Comparison of ENCODE assay signal across 28 mouse cellular contexts in genomic region chr9:34918976-34919375, GRCm38 (mm10).
"Had no signal": no experiment of that assay in that cellular context is flagged by ENCODE, and none has a peak within 500 bp of the region (broad histone marks: within the 10 kb centered on the region; RNA-seq: fewer than 3 reads in every experiment).

No protein-coding gene starts in this region.

- DNase-seq: left cerebral cortex, postnatal 4 days; liver; liver, embryonic 13.5 days; liver, postnatal 0 days; lung, adult 18-20 months; lung, adult 2 months; lung, postnatal 10 days; lung, postnatal 14 days; lung, postnatal 36 days; lung, postnatal 4 days; midbrain, embryonic 14.5 days had no signal

- H3K27ac ChIP-seq: limb, embryonic 10.5 days; limb, embryonic 12.5 days; limb, embryonic 13.5 days; limb, embryonic 15.5 days; liver, embryonic 12.5 days; liver, embryonic 13.5 days; liver, embryonic 14.5 days; liver, embryonic 15.5 days; lung, embryonic 15.5 days; macrophage; midbrain, embryonic 10.5 days; midbrain, embryonic 12.5 days; midbrain, embryonic 13.5 days; midbrain, embryonic 15.5 days; neural tube, embryonic 12.5 days; neural tube, embryonic 13.5 days had no signal

- H3K4me3 ChIP-seq: limb, embryonic 10.5 days; limb, embryonic 12.5 days; limb, embryonic 13.5 days; limb, embryonic 15.5 days; liver, embryonic 12.5 days; liver, embryonic 13.5 days; liver, embryonic 15.5 days; lung, embryonic 15.5 days; megakaryocyte, embryonic 14.5 days; midbrain, embryonic 10.5 days; midbrain, embryonic 12.5 days; midbrain, embryonic 13.5 days; midbrain, embryonic 15.5 days; myocyte; neural tube, embryonic 12.5 days; neural tube, embryonic 13.5 days had no signal
